Mouse (Mus musculus) heart, postnatal 10 days (tissue): ENCODE measurements around the gene Usp6nl. TPM values are rescaled to one million over a fixed set of nuclear protein-coding genes. Genes with fewer than 3 reads are reported as not detected.

Experiments used
- DNase-seq, 2 experiments: peaks; one replicate each; pipeline ENCODE4 v3.0.0; 2021
- intact Hi-C: fragments of 180-260 bp; cut with DNase I; formaldehyde crosslinking; loops from one replicate; pipeline ENCODE4 v1.15.1; 2025
- total RNA-seq, 2 experiments: library from RNA; stranded (reverse); gene quantifications; 2 replicates each; pipeline ENCODE4 v1.2.3; 2021

The Usp6nl gene
- total RNA-seq, 2 experiments from 2014 or later = 13.6 to 14.6 TPM

GRCm38 (mm10) chr2:6331324-6332137 is 9.1 kb downstream of the Usp6nl start:
- intact Hi-C loops = no loop called here
- no peak for DNase-seq

DNA sequence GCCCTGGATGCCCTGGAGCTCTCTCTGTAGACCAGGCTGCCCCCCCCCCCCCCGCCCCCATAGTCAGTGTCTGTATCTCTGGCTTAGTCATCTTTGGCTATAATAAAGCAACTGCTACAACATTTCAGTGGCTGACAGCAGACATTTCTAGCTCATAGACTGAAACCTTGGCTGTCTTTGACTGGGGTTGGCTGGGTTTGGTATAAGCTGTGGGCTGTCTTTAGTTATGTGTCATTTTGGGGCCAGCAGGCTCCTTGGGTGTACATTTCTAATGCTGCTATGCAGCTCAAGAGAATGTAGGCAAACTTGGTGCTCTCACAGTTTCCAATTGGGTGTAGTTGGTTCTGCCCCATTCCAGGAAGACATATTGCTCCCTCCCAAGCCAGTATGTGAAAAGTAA is 11.1 kb downstream of the Usp6nl start:
- intact Hi-C loops = no loop called here
- DNase-seq = peak; percentile 15 to 24

DNA sequence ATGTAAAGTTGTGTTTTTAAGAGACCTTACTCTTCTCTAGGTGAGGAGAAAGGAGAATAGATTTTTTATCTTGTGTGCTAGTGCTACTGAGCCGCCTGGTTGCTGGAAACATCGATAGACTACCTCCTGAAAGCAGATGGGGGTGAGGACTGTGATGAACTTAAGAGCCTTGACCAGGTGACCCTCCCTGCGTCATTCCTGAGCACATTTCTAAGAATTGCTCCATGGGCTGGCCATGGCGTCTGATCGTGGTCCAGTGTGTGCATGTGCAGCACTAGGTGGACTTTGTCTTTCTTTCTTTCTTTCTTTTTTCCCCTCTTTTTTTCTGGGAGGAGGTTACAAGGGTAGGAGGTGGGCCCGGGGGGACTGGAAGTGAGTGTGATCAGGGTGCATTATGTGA is 11.5 kb downstream of the Usp6nl start:
- intact Hi-C loops = no loop called here
- no peak for DNase-seq

GRCm38 (mm10) chr2:6335032-6335735 is 12.7 kb downstream of the Usp6nl start:
- intact Hi-C loops = no loop called here
- DNase-seq = no peak

DNA sequence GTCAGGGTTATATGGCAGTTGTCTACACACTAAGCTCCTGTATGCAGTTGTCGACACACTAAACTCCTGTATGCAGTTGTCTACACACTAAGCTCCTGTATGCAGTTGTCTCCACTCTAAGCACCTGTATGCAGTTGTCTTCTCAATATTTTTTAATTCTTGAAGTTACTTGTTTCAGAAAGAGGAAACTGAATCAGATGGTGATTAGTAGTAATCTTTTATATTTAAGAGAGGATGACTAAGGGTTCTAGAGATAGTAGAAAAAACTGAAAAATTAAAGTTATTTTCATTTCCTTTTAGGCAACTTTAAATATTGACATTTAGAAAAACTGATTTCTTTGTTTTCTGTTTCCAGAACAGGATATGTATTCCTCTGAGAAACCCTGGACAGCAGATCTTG is 13.5 kb downstream of the Usp6nl start:
- no peak for DNase-seq
- intact Hi-C loops = loop anchor here (2.0 kb wide), 1 partner anchor 17 kb away; no protein-coding TSS in a partner anchor

GRCm38 (mm10) chr2:6336649-6337048 is 14.2 kb downstream of the Usp6nl start:
- intact Hi-C loops = loop anchor here (2.0 kb wide), 1 partner anchor 16 kb away; no protein-coding TSS in a partner anchor
- no peak for DNase-seq

GRCm38 (mm10) chr2:6337436-6337835 is 15.0 kb downstream of the Usp6nl start:
- intact Hi-C loops = loop anchor here (2.0 kb wide), 1 partner anchor 15 kb away; no protein-coding TSS in a partner anchor

DNA sequence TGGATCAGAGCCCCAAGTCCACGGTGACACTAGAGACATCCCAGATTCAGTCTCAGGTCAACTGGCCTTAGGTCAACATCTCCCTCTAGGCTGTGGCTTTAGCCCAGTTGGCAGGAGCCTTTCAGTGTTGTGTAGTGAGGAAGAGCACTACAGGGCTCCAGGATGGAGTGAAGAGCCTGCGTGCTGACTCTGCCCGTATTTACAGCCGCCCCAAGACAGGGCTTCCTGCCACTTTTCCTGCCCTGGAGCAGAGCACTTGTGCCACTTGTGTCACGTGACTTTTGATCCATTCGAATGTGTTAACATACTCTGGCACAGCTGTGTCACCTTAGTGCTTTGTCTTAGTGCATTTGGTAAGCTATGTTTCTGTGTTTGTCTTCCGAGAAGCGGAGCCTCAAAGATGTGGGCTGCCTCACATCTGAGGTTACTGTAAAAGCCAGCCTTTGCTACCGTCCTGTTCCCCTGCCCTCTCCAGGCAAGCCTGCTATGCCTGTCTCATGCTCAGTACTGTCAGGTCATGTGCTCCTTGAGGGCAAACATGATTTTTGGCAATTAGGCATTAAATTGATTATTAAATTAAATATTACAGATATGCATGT is 15.7 kb downstream of the Usp6nl start:
- intact Hi-C loops = no loop called here
- DNase-seq = peak; percentile 40 to 41

More at GRCm38 (mm10) chr2:6337436-6337835, 15.0 kb downstream of the Usp6nl start:
- DNase-seq = no peak

GRCm38 (mm10) chr2:6340439-6340838 is 18.0 kb downstream of the Usp6nl start:
- intact Hi-C loops = no loop called here
- DNase-seq = no peak

GRCm38 (mm10) chr2:6341496-6341895 is 19.0 kb downstream of the Usp6nl start:
- intact Hi-C loops = no loop called here
- no peak for DNase-seq

- intact Hi-C loops = no loop called here
- DNase-seq = peak; percentile 8 to 38
These were observed 27.0 kb downstream of the Usp6nl start for GRCm38 (mm10) chr2:6349256-6350092.

DNA sequence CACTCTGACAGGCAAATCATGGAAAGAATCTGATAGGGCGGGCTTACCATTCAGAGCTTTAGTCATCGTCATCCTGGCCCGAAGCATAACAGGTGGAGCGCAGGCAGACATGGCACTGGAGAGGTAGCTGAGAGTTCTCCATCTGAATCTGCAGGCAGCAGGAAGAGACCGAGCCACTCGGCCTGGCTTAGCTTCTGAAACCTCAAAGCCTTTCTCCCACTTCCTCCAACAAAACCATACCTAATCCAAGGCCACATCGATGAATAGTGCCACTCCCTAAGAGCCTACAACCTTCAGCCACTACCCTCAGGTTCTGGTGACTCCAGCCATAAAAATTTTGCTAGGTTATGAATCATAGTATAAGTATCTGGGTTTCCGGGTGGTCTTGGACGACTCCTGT is 27.7 kb downstream of the Usp6nl start:
- intact Hi-C loops = no loop called here
- DNase-seq = no peak

GRCm38 (mm10) chr2:6350931-6351695 is 28.6 kb downstream of the Usp6nl start:
- intact Hi-C loops = no loop called here
- DNase-seq = no peak

GRCm38 (mm10) chr2:6352541-6352971 is 30.1 kb downstream of the Usp6nl start:
- DNase-seq = peak; percentile 28 to 34
- intact Hi-C loops = loop anchor here (2.0 kb wide), 1 partner anchor 16 kb away; no protein-coding TSS in a partner anchor

DNA sequence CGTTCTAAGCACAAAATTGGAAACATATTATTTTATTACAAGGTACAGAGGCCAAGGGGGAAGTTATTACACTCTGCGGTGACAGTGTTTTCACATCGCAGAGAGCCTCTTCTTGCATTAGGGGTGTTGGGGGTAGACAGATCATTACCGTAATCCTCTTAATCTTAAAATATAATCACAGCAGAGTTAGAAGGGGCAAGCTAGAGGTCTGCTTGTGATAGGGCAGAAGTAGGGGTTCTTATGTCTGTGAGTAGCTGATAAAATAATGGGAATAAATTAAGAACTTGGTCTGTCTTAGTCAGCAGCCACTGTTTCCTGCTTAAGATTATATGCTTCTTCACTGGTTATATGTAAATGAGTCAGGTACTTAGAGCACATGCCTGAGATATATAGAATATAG is 30.6 kb downstream of the Usp6nl start:
- DNase-seq = no peak
- intact Hi-C loops = loop anchor here (2.0 kb wide), 1 partner anchor 16 kb away; no protein-coding TSS in a partner anchor

GRCm38 (mm10) chr2:6357306-6357705 is 34.8 kb downstream of the Usp6nl start:
- no peak for DNase-seq
- intact Hi-C loops = no loop called here

GRCm38 (mm10) chr2:6359645-6360044 is 37.2 kb downstream of the Usp6nl start:
- no peak for DNase-seq
- intact Hi-C loops = no loop called here

DNA sequence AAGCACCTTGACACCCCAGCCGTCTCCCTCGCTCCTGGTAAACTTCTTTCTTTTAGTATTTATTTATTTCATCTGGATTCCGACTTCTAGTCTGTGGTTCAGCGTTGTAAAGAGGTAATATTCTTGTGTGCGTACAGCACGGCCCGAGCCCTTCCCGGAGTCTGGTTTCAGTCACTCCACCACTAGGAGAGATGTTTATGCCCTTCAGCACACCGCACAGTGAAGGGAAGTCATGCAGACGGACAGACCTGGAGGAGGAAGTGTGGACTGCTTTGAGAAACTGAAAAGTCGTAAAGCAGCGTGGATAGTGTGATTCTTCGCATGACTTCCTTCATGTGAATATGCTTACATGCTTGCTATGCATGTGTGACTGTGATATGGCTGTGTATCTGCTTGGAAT is 40.7 kb downstream of the Usp6nl start:
- intact Hi-C loops = no loop called here
- no peak for DNase-seq

DNA sequence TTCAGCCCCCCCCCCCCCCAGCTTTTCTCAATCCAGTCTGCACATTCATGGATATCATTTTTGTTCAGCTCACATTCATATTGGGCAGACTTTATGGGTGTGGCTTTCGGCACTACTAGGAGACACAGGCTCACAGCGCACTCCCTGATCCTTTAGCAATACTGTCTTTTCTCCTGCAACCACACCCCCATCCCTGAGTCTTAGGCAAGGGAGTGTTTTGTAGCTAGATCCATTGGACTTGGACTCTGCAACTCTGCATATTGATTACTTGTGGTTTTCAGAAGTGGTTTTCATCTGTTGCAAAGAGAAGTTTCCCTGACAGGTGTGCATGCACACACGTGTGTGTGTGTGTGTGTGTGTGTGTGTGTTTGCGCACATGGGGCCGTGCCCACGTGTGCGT is 41.5 kb downstream of the Usp6nl start:
- no peak for DNase-seq
- intact Hi-C loops = no loop called here

DNA sequence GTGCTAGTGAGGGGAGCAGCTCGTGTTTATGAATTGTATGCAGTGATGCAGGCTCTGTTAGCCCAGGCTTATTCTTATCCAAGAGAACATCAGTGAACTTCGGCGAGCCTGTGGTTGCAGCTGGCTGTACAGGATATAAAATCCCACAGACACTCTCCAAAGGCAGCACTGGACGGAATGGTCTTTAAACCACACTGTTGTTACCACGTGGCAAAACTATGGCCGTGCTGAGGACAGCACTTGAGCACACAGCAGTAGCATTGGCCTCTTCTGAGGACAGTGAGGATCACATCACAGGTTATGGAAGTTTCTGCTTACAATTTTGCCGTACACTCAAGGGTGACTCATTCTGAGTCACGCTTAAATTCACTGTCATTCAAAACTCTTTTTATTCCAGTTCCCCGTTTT is 44.1 kb downstream of the Usp6nl start:
- no peak for DNase-seq
- intact Hi-C loops = no loop called here
